Mouse (Mus musculus): ENCODE data around the gene Wwc1. TPM values are rescaled to one million over a fixed set of nuclear protein-coding genes. Genes with fewer than 3 reads are reported as not detected.
"Not testable (repeated sequence)": the region's sequence is repeated elsewhere in the genome, so short reads cannot be mapped to it uniquely, and the experiment has no call there.

Gene Wwc1
- polyA plus RNA-seq, 1 experiment from 2014 or later, result 10.9 TPM

- Histone ChIP-seq H3K36me3 (no peaks in the 10 kb centered on the region), H3K4me2 (no peak overlapping the region), H3K4me3 (replicated peaks) (no peak overlapping the region), H3K27ac (no peak overlapping the region), H3K9me3 (no peaks in the 10 kb centered on the region), H3K4me1 (no peaks in the 10 kb centered on the region), H3K9ac (no peak overlapping the region), H3K27me3 (replicated peaks) (no peaks in the 10 kb centered on the region)
- ATAC-seq (ENCODE audit: insufficient read depth, low FRiP score, low read depth), result no peak
- 78% methylated on average over 7 of the region's 7 CpGs for WGBS
Measured at GRCm38 (mm10) chr11:35866140-35866539, 114.2 kb downstream of the Wwc1 start.

- no peak overlapping the region for H3K9ac ChIP-seq
- H3K4me1 ChIP-seq, result no peaks in the 10 kb centered on the region
- H3K27me3 ChIP-seq (replicated peaks), result no peaks in the 10 kb centered on the region
- H3K27ac ChIP-seq, result no peak overlapping the region
- 0 out of 2 replicates have a peak, but pooled peaks have one; percentile 57 for ATAC-seq (ENCODE audit: insufficient read depth, low FRiP score, low read depth)
- 40% methylated on average over 9 of the region's 9 CpGs for WGBS
- H3K36me3 ChIP-seq, result no peaks in the 10 kb centered on the region
- H3K4me3 ChIP-seq (replicated peaks), result no peak overlapping the region
- H3K9me3 ChIP-seq, result no peaks in the 10 kb centered on the region
- H3K4me2 ChIP-seq, result no peak overlapping the region
Measured at GRCm38 (mm10) chr11:35864981-35865604, 115.2 kb downstream of the Wwc1 start.

- Histone ChIP-seq H3K27me3 (replicated peaks) (no peaks in the 10 kb centered on the region), H3K9ac (no peak overlapping the region), H3K36me3 (no peaks in the 10 kb centered on the region), H3K27ac (no peak overlapping the region), H3K4me3 (replicated peaks) (no peak overlapping the region), H3K9me3 (no peaks in the 10 kb centered on the region), H3K4me1 (no peaks in the 10 kb centered on the region), H3K4me2 (no peak overlapping the region)
- 84% methylated on average over 5 of the region's 5 CpGs for WGBS
- no peak for ATAC-seq (ENCODE audit: insufficient read depth, low FRiP score, low read depth)
Measured at GRCm38 (mm10) chr11:35863653-35864052, 116.7 kb downstream of the Wwc1 start.

DNA sequence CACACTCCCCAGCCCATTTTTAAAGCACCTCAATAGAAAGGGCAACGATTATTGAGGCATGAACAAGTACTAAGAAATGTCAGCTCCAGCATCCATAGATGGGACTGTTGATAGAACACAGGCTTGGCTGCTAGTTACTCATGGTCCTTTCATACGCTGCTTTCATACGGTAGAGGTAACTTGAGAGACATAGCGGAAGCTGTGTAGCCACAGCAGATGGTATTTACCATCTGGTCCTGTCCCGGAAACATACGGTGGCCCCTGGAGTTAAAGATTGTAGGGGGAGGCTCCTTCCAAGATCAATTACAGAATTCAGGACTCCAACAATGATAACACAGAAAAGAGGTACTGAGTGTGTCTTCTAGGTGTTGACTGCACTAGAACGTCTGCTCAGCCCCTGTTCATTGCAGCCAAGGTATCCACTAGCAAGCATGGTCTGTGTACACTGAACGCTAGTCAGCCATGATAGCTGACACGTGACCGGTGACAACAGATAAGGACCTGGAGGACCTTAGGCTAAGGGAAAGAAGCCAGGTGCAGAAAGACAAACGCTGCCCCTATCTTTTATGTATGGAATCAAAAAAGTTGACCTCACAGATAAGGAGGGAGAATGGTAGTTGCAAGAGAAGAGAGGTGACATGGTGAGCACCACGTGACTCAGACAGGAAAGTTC lies 122.8 kb downstream of the Wwc1 start:
- Histone ChIP-seq H3K4me3 (replicated peaks) (no peak overlapping the region), H3K9me3 (no peaks in the 10 kb centered on the region), H3K27ac (no peak overlapping the region), H3K9ac (no peak overlapping the region), H3K4me2 (no peak overlapping the region), H3K36me3 (no peaks in the 10 kb centered on the region), H3K4me1 (no peaks in the 10 kb centered on the region), H3K27me3 (replicated peaks) (no peaks in the 10 kb centered on the region)
- peak; percentile 48; the same call in 1 of the 2 replicates for ATAC-seq (ENCODE audit: insufficient read depth, low FRiP score, low read depth)
- 67% methylated on average over 12 of the region's 12 CpGs for WGBS

GRCm38 (mm10) chr11:35856359-35857040 lies 123.8 kb downstream of the Wwc1 start:
- Histone ChIP-seq H3K4me1 (no peaks in the 10 kb centered on the region), H3K4me3 (replicated peaks) (no peak overlapping the region), H3K9me3 (no peaks in the 10 kb centered on the region), H3K9ac (no peak overlapping the region), H3K36me3 (peaks cover 5% of the 10 kb centered on the region; the same call in 1 of the 2 replicates), H3K27ac (no peak overlapping the region), H3K4me2 (no peak overlapping the region), H3K27me3 (replicated peaks) (no peaks in the 10 kb centered on the region)
- ATAC-seq (ENCODE audit: insufficient read depth, low FRiP score, low read depth), result no peak
- WGBS, result 54% methylated on average over 11 of the region's 11 CpGs

DNA sequence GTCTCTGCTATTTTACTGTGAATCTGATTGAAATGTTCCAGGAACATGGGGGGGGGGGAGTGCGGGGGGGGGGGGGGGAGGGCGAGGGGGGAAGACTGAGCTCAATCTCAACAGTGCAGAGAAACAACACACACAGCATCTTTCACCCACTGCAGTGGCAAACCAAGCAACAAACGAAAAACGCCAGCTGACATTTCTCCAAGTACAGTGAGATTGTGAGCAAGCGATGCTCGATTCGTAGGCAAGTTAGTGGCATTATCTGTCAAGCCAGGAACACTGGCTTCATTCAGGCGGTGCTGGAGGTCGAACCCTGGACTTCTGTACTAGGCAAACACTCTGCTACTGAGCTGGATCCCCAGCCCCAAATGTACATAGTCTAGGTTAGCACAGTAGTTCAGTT lies 124.8 kb downstream of the Wwc1 start:
- 81% methylated on average over 7 of the region's 9 CpGs for WGBS
- no peak for ATAC-seq (ENCODE audit: insufficient read depth, low FRiP score, low read depth)
- Histone ChIP-seq H3K4me2 (no peak overlapping the region), H3K4me3 (replicated peaks) (no peak overlapping the region), H3K9me3 (no peaks in the 10 kb centered on the region), H3K4me1 (no peaks in the 10 kb centered on the region), H3K27me3 (replicated peaks) (no peaks in the 10 kb centered on the region), H3K9ac (no peak overlapping the region), H3K27ac (no peak overlapping the region), H3K36me3 (peaks cover 8% of the 10 kb centered on the region; the same call in 1 of the 2 replicates)

- Histone ChIP-seq H3K9me3 (no peaks in the 10 kb centered on the region), H3K4me2 (no peak overlapping the region), H3K27ac (no peak overlapping the region), H3K27me3 (replicated peaks) (no peaks in the 10 kb centered on the region), H3K9ac (no peak overlapping the region), H3K4me3 (replicated peaks) (no peak overlapping the region), H3K36me3 (peaks cover 8% of the 10 kb centered on the region; the same call in 1 of the 2 replicates), H3K4me1 (no peaks in the 10 kb centered on the region)
- WGBS, result 89% methylated on average over 5 of the region's 5 CpGs
- no peak for ATAC-seq (ENCODE audit: insufficient read depth, low FRiP score, low read depth)
Measured at GRCm38 (mm10) chr11:35854941-35855340, 125.4 kb downstream of the Wwc1 start.

GRCm38 (mm10) chr11:35853651-35854050 lies 126.7 kb downstream of the Wwc1 start:
- no peaks in the 10 kb centered on the region for H3K27me3 ChIP-seq (replicated peaks)
- WGBS, result 92% methylated on average over 4 of the region's 4 CpGs
- H3K9me3 ChIP-seq, result no peaks in the 10 kb centered on the region
- H3K4me3 ChIP-seq (replicated peaks), result no peak overlapping the region
- H3K9ac ChIP-seq, result no peak overlapping the region
- ATAC-seq (ENCODE audit: insufficient read depth, low FRiP score, low read depth), result no peak
- peaks cover 8% of the 10 kb centered on the region; the same call in 1 of the 2 replicates for H3K36me3 ChIP-seq
- no peak overlapping the region for H3K27ac ChIP-seq
- no peak overlapping the region for H3K4me2 ChIP-seq
- H3K4me1 ChIP-seq, result no peaks in the 10 kb centered on the region

- H3K4me2 ChIP-seq, result no peak overlapping the region
- no peaks in the 10 kb centered on the region for H3K9me3 ChIP-seq
- no peak overlapping the region for H3K4me3 ChIP-seq (replicated peaks)
- 52% methylated on average over 4 of the region's 4 CpGs for WGBS
- H3K27ac ChIP-seq, result no peak overlapping the region
- no peak overlapping the region for H3K9ac ChIP-seq
- no peaks in the 10 kb centered on the region for H3K4me1 ChIP-seq
- H3K27me3 ChIP-seq (replicated peaks), result no peaks in the 10 kb centered on the region
- no peak for ATAC-seq (ENCODE audit: insufficient read depth, low FRiP score, low read depth)
- peaks cover 8% of the 10 kb centered on the region; the same call in 1 of the 2 replicates for H3K36me3 ChIP-seq
Measured at GRCm38 (mm10) chr11:35852731-35853130, 127.6 kb downstream of the Wwc1 start.

DNA sequence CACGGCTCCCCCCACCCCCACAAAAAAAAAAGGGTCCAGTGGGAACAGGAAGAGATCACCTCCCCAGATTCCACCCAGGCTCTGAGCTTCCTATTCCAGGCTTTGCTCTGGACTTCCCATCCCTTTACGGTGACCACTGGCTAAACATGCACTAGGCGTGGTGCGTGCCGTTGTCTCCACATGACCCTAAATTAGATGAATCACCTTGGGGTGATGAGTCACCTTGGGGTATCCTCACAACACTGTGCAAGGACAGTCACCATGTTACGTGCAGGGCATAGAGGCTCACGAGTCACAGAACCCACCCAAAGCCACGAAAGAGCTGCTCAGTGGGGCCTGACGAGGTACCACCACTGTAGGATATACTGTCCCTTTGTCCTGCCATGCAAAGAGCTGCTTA lies 136.0 kb downstream of the Wwc1 start:
- WGBS, result 87% methylated on average over 9 of the region's 9 CpGs
- H3K9ac ChIP-seq, result no peak overlapping the region
- no peaks in the 10 kb centered on the region for H3K4me1 ChIP-seq
- H3K4me3 ChIP-seq (replicated peaks), result no peak overlapping the region
- no peak overlapping the region for H3K4me2 ChIP-seq
- ATAC-seq (ENCODE audit: insufficient read depth, low FRiP score, low read depth), result no peak
- no peaks in the 10 kb centered on the region for H3K9me3 ChIP-seq
- H3K27me3 ChIP-seq (replicated peaks), result no peaks in the 10 kb centered on the region
- no peaks in the 10 kb centered on the region for H3K36me3 ChIP-seq
- H3K27ac ChIP-seq, result no peak overlapping the region

DNA sequence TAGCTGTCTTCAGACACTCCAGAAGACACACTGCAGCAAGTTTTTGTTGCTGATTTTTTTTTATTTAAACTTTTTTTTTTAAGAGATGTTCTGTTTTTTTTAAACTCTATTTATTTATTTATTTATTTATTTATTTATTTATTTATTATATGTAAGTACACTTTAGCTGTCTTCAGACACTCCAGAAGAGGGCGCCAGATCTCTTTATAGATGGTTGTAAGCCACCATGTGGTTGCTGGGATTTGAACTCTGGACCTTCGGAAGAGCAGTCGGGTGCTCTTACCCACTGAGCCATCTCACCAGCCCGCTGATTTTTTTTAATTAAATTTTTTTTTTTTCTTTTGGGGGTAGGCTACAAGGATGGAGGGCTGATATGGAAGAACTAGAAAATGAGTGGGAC lies 137.8 kb downstream of the Wwc1 start:
- WGBS, result 82% methylated on average over 4 of the region's 4 CpGs
- not testable (repeated sequence) for H3K4me2 ChIP-seq; ATAC-seq (ENCODE audit: insufficient read depth, low FRiP score, low read depth)

GRCm38 (mm10) chr11:35841738-35842325 lies 138.5 kb downstream of the Wwc1 start:
- no peaks in the 10 kb centered on the region for H3K27me3 ChIP-seq (replicated peaks)
- 87% methylated on average over 21 of the region's 21 CpGs for WGBS
- H3K4me3 ChIP-seq (replicated peaks), result no peak overlapping the region
- no peak overlapping the region for H3K4me2 ChIP-seq
- ATAC-seq (ENCODE audit: insufficient read depth, low FRiP score, low read depth), result no peak
- H3K36me3 ChIP-seq, result no peaks in the 10 kb centered on the region
- H3K27ac ChIP-seq, result no peak overlapping the region
- H3K4me1 ChIP-seq, result no peaks in the 10 kb centered on the region
- no peak overlapping the region for H3K9ac ChIP-seq
- H3K9me3 ChIP-seq, result no peaks in the 10 kb centered on the region

More for the DNA sequence above, 137.8 kb downstream of the Wwc1 start:
- H3K4me3 ChIP-seq (replicated peaks); H3K4me1 ChIP-seq; H3K36me3 ChIP-seq; H3K9ac ChIP-seq; H3K9me3 ChIP-seq; H3K27ac ChIP-seq; H3K27me3 ChIP-seq (replicated peaks): not testable (repeated sequence)

Measured in stomach, embryonic 15.5 days (tissue).